Mouse (Mus musculus) kidney, postnatal 25 days (tissue): ENCODE measurements around the gene Mvb12b.

Experiments used
- DNase-seq, 2 experiments: peaks; one replicate each; pipeline ENCODE4 v3.0.0; 2021; ENCODE audit warnings: mixed read lengths in 2 of 2

Mvb12b gene

DNA sequence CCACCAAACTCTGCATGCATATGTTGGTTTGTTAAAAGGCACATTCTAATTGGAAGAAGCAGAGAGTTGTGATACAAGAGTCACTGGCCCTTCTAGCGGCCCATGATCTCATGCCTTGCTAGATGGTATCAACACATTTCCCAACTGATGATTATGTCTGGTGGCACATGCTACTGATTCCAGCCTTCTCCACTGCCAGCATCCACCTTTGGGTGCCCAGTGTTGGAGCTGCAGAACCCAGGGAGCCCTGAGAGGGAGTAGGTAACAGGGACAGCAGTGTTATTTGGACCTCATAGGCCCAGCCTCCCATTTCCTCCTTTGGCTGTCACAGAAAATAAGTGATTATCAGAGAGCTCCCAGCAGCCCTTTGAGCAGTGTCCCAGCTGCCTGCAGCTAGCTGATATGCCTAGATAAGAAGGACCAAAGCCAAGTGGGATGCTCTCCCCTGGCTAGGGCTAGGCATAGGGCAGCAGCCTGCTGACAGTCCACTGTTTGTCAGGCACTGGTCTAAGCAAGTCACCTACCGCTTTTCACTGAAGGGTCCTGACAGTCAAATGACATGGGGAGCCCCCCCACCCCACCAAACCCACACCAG is 44.7 kb downstream of the Mvb12b start:
- DNase-seq: peak; percentile 45 to 64

DNA sequence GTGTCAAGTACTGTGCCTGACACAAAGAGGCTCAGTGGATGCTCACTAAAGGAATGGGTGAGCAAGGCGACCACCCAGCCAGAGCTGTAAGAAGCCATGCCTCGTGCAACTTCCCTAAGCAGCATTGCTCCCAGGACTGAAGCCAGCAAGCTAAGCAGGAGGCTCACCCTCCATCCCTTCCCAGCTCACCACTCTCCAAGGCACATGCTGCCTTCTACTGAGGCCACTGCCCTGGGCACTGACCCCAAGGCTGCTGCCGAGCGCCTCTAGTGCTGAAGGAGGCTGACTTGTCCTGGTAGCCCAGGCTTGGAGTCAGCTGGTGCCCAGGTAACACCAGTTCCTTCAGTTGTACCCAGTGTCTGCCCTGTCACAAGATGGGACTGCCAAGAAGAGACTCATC is 45.8 kb downstream of the Mvb12b start:
- DNase-seq: peak in 1 of 2 experiments; percentile 45

DNA sequence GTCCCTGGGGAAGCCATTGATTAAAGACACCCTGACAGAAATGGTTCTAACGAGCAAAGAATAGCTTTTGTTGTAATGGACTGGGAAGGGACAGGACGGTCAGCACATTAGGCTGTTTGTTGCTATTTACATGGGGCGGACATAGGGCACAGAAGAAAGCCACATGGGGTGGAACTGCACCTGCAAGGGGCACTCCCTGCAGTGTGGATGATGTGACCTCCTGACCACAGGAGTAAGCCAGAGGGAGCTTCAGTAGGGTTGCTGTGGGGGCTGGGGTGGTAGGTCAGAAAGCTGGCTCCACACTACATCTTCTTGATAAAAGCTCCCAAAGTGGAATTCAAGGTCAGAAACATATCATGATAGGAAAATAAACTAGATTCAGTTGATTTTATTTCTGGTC is 47.3 kb downstream of the Mvb12b start:
- no peak for DNase-seq

DNA sequence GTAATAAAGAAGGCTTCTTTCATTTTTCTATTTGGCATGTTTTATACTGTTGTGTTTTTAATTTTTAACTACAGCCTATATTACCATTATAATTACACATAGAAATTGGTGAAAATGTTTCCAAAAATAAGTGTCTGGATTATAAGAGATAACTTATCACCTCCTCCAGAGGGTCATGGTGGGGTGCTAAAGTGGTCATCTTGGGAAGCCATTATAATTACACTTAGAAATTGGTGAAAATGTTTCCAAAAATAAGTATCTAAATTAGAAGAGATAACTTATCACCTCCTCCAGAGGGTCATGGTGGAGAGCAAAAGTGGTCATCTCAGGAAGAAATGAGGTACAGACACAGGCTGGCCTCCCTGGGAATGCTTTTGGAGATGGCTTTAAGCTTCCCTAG is 48.5 kb downstream of the Mvb12b start:
- DNase-seq: no peak

DNA sequence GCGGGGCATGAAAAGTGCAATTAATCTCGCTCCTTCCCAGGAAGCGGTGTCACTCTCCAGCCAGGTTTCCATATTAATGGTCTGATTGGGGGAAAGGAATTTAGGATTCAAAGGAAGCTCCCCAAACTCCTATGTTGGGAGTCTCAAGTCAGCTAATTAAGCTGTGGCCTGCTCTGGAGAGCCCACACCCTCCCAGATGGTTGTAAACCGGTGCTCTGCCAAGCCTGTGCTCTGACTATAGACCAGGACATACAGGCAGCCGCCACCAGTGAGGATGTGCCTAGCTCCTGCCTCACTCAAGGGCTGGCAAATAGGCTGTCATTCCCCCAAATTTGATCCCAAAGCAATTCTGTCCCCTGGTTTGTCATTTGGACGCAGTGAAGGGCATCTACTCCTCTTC is 50.4 kb downstream of the Mvb12b start:
- DNase-seq: no peak

DNA sequence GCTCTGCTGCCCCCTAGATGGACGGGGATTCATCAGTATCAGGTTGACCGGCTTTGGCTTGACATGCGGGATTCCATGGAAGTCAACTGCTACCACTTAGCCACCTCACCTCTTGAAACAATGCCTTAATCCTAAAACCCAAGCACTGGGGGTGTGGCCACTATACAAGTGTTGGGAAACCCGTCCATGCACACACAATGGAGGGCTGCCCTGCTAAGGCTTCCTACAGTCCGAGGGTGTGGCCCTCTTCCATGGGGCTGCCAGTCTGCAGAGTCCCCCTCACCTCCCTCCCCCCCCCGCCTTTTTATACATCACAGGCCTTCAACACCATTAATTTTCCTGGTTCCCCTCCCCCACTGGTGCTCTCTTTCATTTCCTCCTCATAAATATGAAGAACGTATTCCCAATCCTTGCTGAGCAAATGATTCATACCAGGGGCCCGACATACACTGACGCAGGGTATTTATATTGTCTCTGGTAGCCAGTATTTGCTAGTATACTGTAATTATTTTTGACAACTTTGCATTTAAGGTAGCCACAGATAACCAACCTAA is 51.0 kb downstream of the Mvb12b start:
- no peak for DNase-seq

DNA sequence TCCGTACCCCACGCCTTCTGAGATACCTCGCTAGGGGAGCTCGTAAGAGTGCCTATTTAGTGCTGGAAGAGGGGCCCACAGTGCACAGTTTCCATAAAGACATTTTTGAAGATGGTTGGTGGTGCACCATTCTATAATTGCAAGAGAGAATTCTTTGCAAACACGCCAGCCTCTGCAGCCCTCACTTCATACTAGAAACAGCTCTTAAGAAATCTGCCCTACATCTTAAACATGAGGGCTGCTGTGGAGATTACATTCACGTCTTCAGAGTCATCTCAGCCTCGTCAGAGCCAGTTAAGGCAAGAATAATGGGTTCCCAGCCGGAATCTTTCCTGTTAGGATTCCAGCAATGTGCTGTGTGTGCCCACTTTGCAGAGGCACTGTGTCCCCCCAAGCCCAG is 52.7 kb downstream of the Mvb12b start:
- DNase-seq: no peak

DNA sequence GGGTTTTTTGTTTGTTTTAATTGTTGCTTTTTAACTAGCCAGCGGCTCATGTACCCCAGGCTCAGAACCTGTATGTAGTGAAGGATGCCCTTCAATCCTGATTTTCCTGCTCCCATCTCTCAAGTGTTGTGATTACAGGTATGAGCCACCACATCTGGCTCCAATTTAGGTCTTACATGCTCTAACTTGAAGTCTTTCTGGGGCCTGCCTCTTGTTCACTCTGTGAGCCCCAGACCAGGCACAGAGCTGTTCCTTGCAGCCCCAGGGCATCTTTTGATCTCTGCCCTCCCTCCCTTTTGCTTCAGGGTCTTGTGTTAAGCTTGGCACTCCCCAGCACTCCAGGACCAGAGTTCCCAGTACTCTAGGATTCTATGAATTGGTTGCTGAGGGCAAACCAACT is 53.8 kb downstream of the Mvb12b start:
- no peak for DNase-seq

DNA sequence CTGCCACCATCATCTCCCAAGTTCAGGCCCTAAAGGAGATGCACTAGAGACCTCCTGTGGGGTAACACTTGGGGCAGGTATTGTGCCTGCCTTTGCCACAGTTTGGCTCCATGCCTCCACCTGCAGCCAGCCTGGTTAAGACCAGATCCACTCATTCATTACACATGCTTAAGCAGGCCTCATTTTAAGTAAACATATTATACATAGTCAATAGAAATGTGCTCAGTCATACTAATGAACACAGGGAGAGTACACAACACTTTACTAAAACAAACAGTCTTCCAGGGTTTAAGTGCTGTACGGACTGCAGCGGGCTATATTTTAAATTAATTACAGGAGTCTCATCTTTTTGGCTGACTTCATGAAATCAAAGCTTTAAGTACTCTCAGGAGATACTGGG is 57.9 kb downstream of the Mvb12b start:
- no peak for DNase-seq

DNA sequence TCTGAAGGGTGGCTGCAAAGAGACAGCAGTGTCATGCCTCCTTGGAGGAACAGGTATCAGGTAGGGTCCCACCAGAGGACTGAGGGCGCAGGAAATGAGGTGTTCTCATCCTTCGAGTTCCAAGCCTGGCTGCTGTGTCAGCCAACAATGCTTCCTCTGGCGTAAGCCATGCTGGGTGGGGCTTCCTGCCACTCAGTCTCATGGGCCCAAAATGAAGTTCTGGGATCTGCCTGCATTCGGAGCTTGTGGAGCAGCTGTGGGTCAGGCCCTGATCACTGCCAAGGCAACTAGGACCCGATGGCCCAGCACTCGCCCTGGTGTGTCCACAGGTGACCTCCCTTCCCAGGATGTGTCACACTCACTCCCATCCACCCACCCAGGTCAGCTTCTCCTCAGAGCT is 61.0 kb downstream of the Mvb12b start:
- peak; percentile 22 to 48 for DNase-seq

DNA sequence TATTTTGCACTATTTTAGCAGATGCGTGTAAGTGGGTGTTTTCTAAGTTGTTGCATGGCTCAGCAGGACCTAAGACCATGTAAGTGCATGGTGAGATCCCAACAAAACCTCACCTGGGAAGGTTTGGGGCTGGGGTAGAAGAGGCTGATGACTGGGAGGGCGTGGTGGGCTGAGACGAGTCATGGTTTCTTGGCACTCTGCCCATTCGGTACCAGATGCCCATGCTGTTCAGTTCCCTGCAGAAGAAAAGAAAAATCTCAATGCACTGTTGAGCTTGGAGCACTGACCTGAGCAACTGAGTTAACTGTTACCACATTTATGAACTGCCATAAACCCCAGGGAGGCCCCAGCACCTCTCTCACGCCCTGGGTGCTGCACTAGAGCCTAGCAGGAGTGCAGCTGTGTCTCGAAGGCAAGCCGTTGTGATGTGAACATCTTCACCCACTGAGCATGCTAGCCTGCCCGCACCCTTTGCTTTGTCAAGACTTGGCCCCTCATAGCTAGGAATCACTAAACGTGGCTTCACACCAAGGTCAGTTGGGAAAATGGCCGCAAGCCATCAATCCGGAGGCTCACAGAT is 62.7 kb downstream of the Mvb12b start:
- no peak for DNase-seq

DNA sequence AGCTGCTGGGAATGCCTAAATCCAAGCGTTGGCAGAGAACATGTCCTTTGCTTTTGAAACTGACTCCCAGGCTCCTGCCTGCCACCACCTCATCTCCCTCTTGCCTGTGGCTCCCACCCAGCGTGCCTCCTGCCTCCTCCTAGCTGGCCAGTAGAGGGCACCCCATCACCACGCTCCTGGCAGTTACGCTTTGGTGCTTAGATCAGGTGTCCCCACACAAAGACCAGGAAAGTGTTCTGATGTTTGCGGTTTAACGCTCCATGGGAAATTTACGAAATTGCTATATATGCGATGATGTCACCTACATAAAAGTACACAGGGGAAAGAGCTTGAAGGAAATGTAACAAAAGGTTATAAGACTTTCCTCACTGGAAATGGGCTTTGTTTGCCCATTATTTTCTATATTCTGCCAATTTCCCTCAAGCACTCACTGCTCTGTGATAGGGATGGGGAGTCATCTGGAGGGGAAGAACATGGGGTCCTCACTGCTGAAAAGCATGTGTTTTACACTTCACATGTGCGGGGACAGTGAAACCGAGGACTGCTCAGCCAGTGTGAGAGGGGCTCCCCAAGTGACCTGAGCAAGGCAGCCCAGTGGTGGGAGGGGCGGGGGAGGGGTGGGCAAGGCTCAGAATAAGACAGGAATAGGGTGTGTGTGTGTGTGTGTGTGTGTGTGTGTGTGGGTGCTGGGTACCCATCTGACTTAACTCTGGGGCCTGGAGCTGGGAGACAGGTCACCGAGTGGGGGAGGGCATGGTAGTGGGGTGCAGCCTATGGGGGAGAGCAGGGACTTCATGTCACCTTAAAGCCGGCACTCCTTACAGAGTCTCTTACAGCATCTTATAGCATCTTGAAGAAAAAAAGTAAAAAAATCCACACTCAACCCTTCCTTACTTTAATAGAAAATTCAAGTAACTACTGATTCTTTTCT is 65.8 kb downstream of the Mvb12b start:
- peak; percentile 81 to 85 for DNase-seq

DNA sequence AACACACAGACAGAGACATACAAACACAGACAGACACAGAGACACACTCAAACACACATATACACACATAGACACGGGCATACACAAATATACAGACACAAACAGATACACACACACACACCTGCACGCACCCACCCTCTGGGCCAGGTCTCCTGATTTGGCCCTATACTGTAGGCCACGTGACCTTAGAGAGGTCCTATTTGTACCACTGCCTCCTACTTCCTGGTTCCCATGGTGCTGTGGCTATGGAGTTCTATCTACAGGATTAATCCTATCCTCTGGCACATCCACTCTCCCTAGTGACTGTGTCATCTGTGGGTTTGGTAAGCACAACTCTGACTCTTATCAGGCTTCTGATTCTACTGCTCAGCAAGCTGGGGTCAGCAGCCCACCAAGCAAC is 67.3 kb downstream of the Mvb12b start:
- DNase-seq: no peak

DNA sequence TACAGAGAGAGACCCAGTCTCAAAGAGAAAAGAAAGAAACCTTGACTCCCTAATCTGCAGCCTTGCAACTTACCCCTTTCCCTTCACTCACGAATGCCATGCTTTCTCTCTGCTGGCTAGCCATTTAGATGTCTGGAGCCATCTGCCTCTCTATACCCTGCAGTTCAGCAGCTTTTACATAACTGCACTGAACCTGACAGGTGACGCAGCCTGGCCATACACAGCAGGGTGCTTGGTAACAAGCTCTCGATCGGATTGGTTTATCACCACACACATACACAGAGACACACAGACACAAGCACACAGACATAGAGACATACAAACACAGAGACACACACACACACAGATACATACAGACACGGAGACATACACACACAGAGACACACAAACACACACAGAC is 67.7 kb downstream of the Mvb12b start:
- DNase-seq: no peak

DNA sequence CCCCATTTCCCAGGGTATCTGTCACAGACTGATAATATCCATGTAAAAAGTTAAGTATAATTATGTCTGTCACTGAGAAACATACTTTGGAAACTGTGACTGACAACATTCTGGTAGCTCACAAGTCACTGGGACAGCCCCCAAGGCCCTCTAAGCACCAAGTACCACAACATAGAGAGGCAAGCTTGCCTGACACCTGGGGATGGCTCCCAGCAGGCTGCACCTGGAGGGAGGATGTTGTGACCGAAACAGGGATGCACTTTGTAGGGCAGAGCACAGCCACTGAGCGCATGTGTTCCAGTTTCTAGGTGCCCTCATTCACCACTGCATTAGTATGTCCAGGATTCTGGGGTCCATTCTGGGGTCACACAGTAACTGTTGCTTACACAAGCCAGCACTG is 69.4 kb downstream of the Mvb12b start:
- no peak for DNase-seq

DNA sequence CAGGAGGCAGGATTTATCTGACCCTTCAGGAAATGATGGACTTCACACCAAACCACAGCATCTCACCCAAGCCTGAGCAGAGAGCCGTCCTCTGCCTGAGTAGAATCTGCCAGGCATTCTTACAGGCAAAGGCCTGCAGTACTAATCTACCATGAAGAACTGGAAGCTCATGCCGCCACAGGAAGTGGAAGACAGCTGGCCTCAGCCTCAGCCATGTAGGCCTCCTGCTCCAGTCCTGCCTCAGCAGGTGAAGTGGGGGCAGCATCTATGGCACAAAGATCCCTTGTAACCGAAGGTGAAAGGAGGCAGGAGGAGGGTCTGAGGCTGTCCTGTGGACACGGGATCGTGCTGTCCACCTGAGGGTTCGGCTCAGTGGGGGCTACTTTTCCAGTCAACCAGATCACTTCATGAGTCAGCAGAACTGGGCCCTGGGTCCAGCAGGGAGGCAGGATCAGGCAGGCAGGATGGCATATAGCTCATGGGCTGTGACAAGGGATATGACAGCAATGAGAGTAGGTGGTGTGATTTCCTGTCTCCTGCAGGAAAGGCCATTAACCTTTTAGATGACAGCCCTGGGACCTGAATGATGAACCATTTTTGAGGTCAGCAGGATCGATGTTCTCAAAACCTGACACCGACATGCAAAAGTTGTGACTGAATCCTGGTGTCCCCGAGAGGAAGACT is 69.9 kb downstream of the Mvb12b start:
- no peak for DNase-seq

DNA sequence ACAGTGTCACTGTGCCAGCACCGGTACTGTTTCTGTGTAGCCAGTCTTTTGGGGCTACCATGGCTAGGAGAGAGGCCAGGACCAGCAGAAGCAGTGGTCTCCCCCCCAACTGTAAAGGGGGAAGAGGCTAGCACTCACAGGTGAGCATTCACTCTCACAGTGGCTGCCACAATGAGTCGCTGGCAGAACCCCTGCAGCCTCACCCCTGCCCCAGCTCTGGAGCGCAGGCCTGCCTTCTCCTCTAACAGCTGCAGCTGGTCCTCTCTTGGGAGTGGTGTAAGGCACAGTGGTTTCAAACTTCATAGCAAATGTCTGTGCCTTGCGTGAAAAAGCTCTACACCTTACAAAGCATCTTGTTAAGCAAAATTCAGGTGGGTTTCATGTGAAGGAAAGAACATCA is 70.7 kb downstream of the Mvb12b start:
- DNase-seq: no peak

DNA sequence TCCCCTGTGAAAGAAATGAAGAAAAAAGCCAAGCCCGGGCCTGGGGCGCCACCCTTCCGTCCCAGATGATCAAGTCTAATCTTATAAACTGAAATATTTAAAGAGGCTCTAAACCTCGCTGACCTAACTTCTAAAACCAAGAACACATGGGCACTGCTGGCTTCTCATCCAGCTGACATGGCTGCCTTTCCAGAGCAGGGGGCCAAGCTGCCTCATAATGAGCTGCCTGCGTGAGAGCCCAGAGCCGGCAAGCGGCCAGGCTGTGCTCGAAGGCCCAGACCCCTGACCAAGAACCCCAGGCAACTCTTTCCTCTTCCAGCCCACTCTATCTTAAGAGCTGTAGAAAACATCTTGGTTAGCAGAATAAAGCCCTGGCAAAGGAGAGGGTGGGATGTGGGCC is 73.2 kb downstream of the Mvb12b start:
- no peak for DNase-seq

DNA sequence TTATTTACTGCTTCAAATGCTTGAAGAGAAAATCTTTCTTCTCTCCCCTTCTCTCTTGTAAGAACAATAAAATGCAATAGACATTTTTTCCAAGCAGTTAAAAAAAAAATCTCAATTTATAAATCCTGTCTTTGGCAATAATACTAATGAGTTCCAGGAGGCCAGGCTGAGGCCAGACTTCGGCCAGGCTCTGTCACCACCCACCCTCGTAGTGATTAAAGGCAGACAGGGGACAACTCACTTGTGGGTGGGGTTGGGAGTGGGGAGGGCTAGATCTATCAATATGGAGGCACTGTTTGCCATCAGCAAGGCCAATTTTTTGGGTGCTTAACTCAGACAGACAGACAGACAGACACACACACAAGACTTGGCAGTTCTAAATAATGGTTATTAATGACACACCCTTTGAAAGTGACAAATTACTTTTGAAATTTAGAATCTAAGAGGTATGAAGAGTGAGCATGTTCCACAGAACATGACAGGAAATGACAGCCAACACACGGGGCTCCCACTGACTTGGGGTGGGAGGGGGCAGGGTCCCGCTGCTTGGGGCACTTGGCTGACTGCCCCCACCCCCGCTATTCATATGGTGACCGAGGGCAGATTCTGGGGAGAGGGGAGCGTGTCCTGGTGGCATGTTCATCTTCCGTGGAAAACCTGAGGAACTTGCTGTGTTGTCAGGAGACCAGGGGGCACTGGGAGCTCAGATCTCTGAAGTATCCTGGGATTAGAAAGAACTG is 74.1 kb downstream of the Mvb12b start:
- DNase-seq: no peak

DNA sequence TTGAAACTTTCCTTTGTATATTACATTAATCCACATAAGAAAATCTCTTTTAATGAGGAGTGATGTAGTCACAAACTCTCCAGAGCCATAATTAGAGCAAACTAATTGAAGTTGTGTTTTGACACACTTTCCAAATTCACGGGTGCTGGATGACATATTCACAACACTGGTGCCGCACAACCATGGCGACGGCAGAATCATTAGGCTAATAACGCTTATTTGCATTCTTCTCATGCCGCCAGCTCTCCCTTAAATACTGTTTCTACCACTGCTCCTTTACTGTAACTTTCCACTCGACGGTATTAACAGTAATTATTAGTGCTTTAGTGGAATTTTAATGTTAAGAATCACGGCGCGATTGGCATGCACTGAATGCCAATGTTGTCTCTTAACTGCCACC is 74.8 kb downstream of the Mvb12b start:
- DNase-seq: no peak

DNA sequence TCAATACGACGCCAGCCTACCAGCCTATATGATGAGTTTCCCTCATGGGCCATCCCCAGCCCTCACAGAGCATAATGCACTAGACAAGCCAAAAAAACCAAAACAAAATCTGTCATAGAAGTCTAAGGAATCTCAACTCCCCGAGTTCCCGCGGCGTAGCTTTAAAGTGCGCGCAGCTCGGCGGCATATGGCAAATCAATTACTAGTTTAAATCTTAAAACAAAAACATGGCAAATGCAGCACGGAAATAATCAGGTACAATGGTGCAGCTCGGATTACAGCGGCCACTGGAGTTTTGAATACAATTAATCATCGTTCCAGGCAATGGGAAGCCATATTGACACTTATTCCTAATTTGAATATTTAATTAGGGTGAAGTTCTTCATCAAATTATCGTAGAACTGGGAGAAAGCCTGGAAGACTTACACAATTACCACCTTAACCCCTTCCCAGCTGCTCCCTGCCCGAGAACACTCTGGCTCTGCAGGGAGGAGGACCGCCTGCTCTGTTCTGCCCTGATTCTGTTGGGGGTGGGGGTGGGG is 76.3 kb downstream of the Mvb12b start:
- DNase-seq: no peak

DNA sequence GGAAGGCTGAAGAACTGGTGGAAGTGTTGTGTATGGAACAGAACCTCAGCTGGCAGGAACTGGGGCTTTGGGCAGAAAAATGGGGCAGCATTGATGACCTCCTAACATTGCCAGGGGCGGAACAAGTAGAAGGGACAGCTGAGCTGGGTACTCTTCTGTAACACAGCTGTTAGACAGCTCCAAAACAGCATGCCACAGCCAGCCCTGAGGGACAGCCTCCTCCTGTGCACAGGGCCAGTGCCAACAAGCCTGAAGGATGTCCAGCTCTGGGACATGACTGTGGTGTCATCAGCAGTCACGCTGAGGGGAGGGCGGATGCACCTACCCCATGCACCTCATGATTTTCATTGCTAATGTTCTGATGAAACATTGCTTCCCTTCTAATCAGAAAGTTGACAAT is 78.7 kb downstream of the Mvb12b start:
- DNase-seq: no peak
